Mouse (Mus musculus) G1E (cell line): ENCODE results near the gene Maml3. TPM values are rescaled to one million over a fixed set of nuclear protein-coding genes. Genes with fewer than 3 reads are reported as not detected.

Experiments used
- ATAC-seq: 2 replicates; pipeline ENCODE4 v1.8.0; 2016; ENCODE audit warnings: mild to moderate bottlenecking; ENCODE audit not compliant: insufficient number of reproducible peaks, poor library complexity, low FRiP score, severe bottlenecking; ENCODE audit errors: extremely low read depth
- DNase-seq: peaks from one replicate; pipeline ENCODE4 v3.0.0; 2012; ENCODE audit warnings: low spot score
- H3K27me3 ChIP-seq: 2 replicates; pipeline ENCODE4 v1.6.1; 2012; ENCODE audit warnings: mild to moderate bottlenecking, low read length, inconsistent platforms; ENCODE audit not compliant: insufficient read depth
- H3K36me3 ChIP-seq: replicated peaks from 2 replicates; pipeline ENCODE3; 2012; ENCODE audit warnings: mild to moderate bottlenecking, inconsistent platforms
- H3K4me1 ChIP-seq: 2 replicates; pipeline ENCODE4 v1.6.1; 2012; ENCODE audit warnings: low read depth, low read length, inconsistent platforms, mixed read lengths; ENCODE audit not compliant: insufficient read depth
- H3K4me3 ChIP-seq: 2 replicates; pipeline ENCODE4 v1.5.1; 2012; ENCODE audit warnings: low read depth, mild to moderate bottlenecking, inconsistent platforms, low read length, moderate library complexity, mixed read lengths
- H3K9me3 ChIP-seq: replicated peaks from 2 replicates; pipeline ENCODE4 v1.6.1; 2012; ENCODE audit warnings: inconsistent platforms
- CTCF ChIP-seq: IDR thresholded peaks from 2 replicates; pipeline ENCODE4 v1.5.1; 2012; ENCODE audit warnings: low read depth, low read length, inconsistent platforms, mixed read lengths
- GATA1 ChIP-seq: IDR thresholded peaks from 2 replicates; pipeline ENCODE4 v1.6.1; 2012; ENCODE audit warnings: borderline replicate concordance, low read length, inconsistent platforms, mixed read lengths
- GATA2 ChIP-seq: IDR thresholded peaks from 2 replicates; pipeline ENCODE4 v1.6.1; 2012; ENCODE audit warnings: low read depth, low read length, inconsistent platforms, borderline replicate concordance
- POLR2AphosphoS5 ChIP-seq: IDR thresholded peaks from 2 replicates; pipeline ENCODE4 v1.6.1; 2012; ENCODE audit warnings: low read depth, low read length, inconsistent platforms; ENCODE audit not compliant: insufficient replicate concordance
- TAL1 ChIP-seq: conservative IDR thresholded peaks from 2 replicates; pipeline ENCODE4 v1.6.1; 2012; ENCODE audit warnings: low read depth, low read length, inconsistent platforms, mixed read lengths
- polyA plus RNA-seq: library from polyadenylated mRNA; stranded (reverse); fragments of >175 nt; gene quantifications from 2 replicates; pipeline ENCODE4 v1.2.3, GENCODE M21; 2012
- total RNA-seq, 2 experiments: library from RNA; stranded (forward) in 1 of 2; stranded (reverse) in 1 of 2; fragments of 200-1000 nt in 1 of 2; fragments of >200 nt in 1 of 2; fragmentation: Nextera tagmentation in 1 of 2; gene quantifications; 2 replicates each; pipeline ENCODE4 v1.2.3; 2014 to 2017

Gene Maml3
- total and polyA plus RNA-seq, 3 experiments, result 0.01 to 0.49 TPM; not detected in 1

GRCm38 (mm10) chr3:51765220-51765923 is 339.5 kb downstream of the Maml3 start:
- no peak overlapping the region for H3K4me3 ChIP-seq
- no peak for ATAC-seq
- no peaks in the 10 kb centered on the region for H3K27me3 ChIP-seq
- H3K4me1 ChIP-seq, result 0 out of 2 replicates have a peak, but pooled peaks cover 2% of the 10 kb centered on the region
- no peaks in the 10 kb centered on the region for H3K9me3 ChIP-seq
- no peaks in the 10 kb centered on the region for H3K36me3 ChIP-seq
- DNase-seq, result no peak
- no peak for TF ChIP-seq GATA2
- TF ChIP-seq GATA1, result no peak
- TF ChIP-seq POLR2AphosphoS5, result no peak
- no peak for TF ChIP-seq TAL1

- no peak for DNase-seq
Measured at GRCm38 (mm10) chr3:51764175-51764574, 340.7 kb downstream of the Maml3 start.

GRCm38 (mm10) chr3:51762900-51763299 is 342.0 kb downstream of the Maml3 start:
- no peaks in the 10 kb centered on the region for H3K36me3 ChIP-seq
- no peak for ATAC-seq
- H3K9me3 ChIP-seq, result no peaks in the 10 kb centered on the region
- TF ChIP-seq POLR2AphosphoS5 (no peak), CTCF (no peak), GATA1 (no peak), TAL1 (no peak), GATA2 (no peak)
- H3K4me3 ChIP-seq, result no peak overlapping the region
- 0 out of 2 replicates have a peak, but pooled peaks cover 2% of the 10 kb centered on the region for H3K4me1 ChIP-seq
- H3K27me3 ChIP-seq, result peaks cover 4% of the 10 kb centered on the region; the same call in 1 of the 2 replicates
- no peak for DNase-seq

More at GRCm38 (mm10) chr3:51764175-51764574, 340.7 kb downstream of the Maml3 start:
- H3K27me3 ChIP-seq, result peaks cover 4% of the 10 kb centered on the region; the same call in 1 of the 2 replicates
- ATAC-seq, result no peak
- H3K4me1 ChIP-seq, result 0 out of 2 replicates have a peak, but pooled peaks cover 2% of the 10 kb centered on the region
- H3K36me3 ChIP-seq, result no peaks in the 10 kb centered on the region
- no peak for TF ChIP-seq TAL1
- TF ChIP-seq CTCF, result no peak
- no peak for TF ChIP-seq GATA1
- TF ChIP-seq GATA2, result no peak
- no peak for TF ChIP-seq POLR2AphosphoS5
- no peaks in the 10 kb centered on the region for H3K9me3 ChIP-seq
- no peak overlapping the region for H3K4me3 ChIP-seq

GRCm38 (mm10) chr3:51759534-51759933 is 345.3 kb downstream of the Maml3 start:
- H3K9me3 ChIP-seq, result no peaks in the 10 kb centered on the region
- no peak for TF ChIP-seq POLR2AphosphoS5
- no peak for TF ChIP-seq CTCF
- no peak for TF ChIP-seq GATA1
- no peaks in the 10 kb centered on the region for H3K36me3 ChIP-seq
- ATAC-seq (no peak), DNase-seq (no peak)
- H3K27me3 ChIP-seq, result peaks cover 4% of the 10 kb centered on the region; the same call in 1 of the 2 replicates
- H3K4me3 ChIP-seq, result no peak overlapping the region
- no peaks in the 10 kb centered on the region for H3K4me1 ChIP-seq

- H3K27me3 ChIP-seq, result peaks cover 4% of the 10 kb centered on the region; the same call in 1 of the 2 replicates
- ATAC-seq, result no peak
- no peaks in the 10 kb centered on the region for H3K4me1 ChIP-seq
- H3K9me3 ChIP-seq, result no peaks in the 10 kb centered on the region
- TF ChIP-seq TAL1, result no peak
- TF ChIP-seq POLR2AphosphoS5, result no peak
- TF ChIP-seq GATA1, result no peak
- TF ChIP-seq CTCF, result no peak
- TF ChIP-seq GATA2, result no peak
- H3K4me3 ChIP-seq, result no peak overlapping the region
- DNase-seq, result no peak
- no peaks in the 10 kb centered on the region for H3K36me3 ChIP-seq
Measured at GRCm38 (mm10) chr3:51757032-51757431, 347.8 kb downstream of the Maml3 start.

- H3K4me1 ChIP-seq, result no peaks in the 10 kb centered on the region
Measured at GRCm38 (mm10) chr3:51756283-51756682, 348.6 kb downstream of the Maml3 start.

More at GRCm38 (mm10) chr3:51756283-51756682, 348.6 kb downstream of the Maml3 start:
- TF ChIP-seq GATA1, result no peak
- TF ChIP-seq POLR2AphosphoS5, result no peak
- no peak for TF ChIP-seq CTCF
- TF ChIP-seq TAL1, result no peak
- no peak for TF ChIP-seq GATA2
- no peak for ATAC-seq
- Histone ChIP-seq H3K4me3 (no peak overlapping the region), H3K27me3 (peaks cover 7% of the 10 kb centered on the region), H3K9me3 (no peaks in the 10 kb centered on the region), H3K36me3 (no peaks in the 10 kb centered on the region)
- no peak for DNase-seq
